Mouse (Mus musculus) forebrain, embryonic 11.5 days (tissue): ENCODE data around the gene Shc3. TPM values are rescaled to one million over a fixed set of nuclear protein-coding genes. Genes with fewer than 3 reads are reported as not detected.

Source experiments
- ATAC-seq: fragments of 200-750 bp; cut with Nextera tagmentation; replicated peaks from 2 replicates; pipeline ENCODE4 v1.8.0; 2017; ENCODE audit warnings: moderate TSS enrichment; ENCODE audit not compliant: low FRiP score
- DNase-seq: peaks from one replicate; pipeline ENCODE4 v3.0.0-alpha.2; 2017; ENCODE audit warnings: low spot score
- H3K27ac ChIP-seq: fragments of 300-500 bp; sonication (generic); 2 replicates; pipeline ENCODE4 v1.5.1; 2014; ENCODE audit warnings: low read depth, low read length
- H3K27me3 ChIP-seq: fragments of 300-500 bp; sonication (generic); 2 replicates; pipeline ENCODE4 v1.6.1; 2014; ENCODE audit warnings: mild to moderate bottlenecking, low read length, mixed read lengths; ENCODE audit not compliant: control insufficient read depth, insufficient read depth
- H3K36me3 ChIP-seq: fragments of 300-500 bp; sonication (generic); 2 replicates; pipeline ENCODE4 v1.6.1; 2014; ENCODE audit warnings: mild to moderate bottlenecking, low read length, moderate library complexity, mixed read lengths; ENCODE audit not compliant: control insufficient read depth, insufficient read depth
- H3K4me1 ChIP-seq: fragments of 300-500 bp; sonication (generic); replicated peaks from 2 replicates; pipeline ENCODE4 v1.6.1; 2014; ENCODE audit warnings: low read length, mixed read lengths; ENCODE audit not compliant: control insufficient read depth, insufficient read depth
- H3K4me2 ChIP-seq: fragments of 300-500 bp; sonication (generic); 2 replicates; pipeline ENCODE4 v1.6.1; 2014; ENCODE audit warnings: low read depth, mild to moderate bottlenecking, low read length, moderate library complexity, mixed read lengths; ENCODE audit not compliant: severe bottlenecking
- H3K4me3 ChIP-seq: fragments of 300-500 bp; sonication (generic); 2 replicates; pipeline ENCODE4 v1.5.1; 2014; ENCODE audit warnings: low read depth, low read length
- H3K9ac ChIP-seq: fragments of 300-500 bp; sonication (generic); 2 replicates; pipeline ENCODE4 v1.6.1; 2014; ENCODE audit warnings: low read length
- H3K9me3 ChIP-seq: fragments of 300-500 bp; sonication (generic); 2 replicates; pipeline ENCODE4 v1.6.1; 2016; ENCODE audit warnings: low read length, mixed read lengths; ENCODE audit not compliant: control insufficient read depth
- WGBS: fragments of 180-500 bp; shearing (Covaris S2); extraction: QIAGEN DNeasy Blood & Tissue Kit; methylation state at CpG from one replicate; pipeline ENCODE4 v1.1.7; 2014; 5-methylcytosine and 5-hydroxymethylcytosine counted together
- polyA plus RNA-seq: library from polyadenylated mRNA; unstranded; fragments of >200 nt; fragmentation: Nextera tagmentation; extraction: Ambion mirVana; gene quantifications from 2 replicates; pipeline ENCODE4 v1.2.1, GENCODE M21; 2014

The Shc3 gene
- polyA plus RNA-seq, 1 experiment from 2014 or later = 8.3 TPM

DNA sequence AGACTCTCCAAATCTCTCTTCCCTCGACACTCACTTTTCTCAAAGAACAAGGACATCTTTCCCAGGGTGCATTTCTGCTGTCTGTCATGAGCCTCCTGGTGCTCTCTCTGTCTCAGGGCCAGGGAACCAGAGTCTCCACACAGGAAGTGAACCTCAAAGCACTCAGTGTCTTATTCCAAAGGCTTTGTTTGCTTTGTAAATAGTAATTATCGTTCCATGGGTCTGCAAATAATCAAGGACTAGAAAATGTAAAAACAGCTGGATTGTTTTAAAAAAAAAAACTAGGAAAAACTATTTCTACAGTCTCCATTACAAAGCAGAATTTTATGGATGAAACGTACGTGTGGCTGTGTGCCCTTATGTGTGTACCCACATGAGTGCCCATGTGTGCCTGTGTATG lies 178.8 kb downstream of the Shc3 start:
- Histone ChIP-seq H3K27me3 (no peaks in the 10 kb centered on the region), H3K9ac (no peak overlapping the region), H3K36me3 (no peaks in the 10 kb centered on the region), H3K4me3 (no peak overlapping the region), H3K9me3 (no peaks in the 10 kb centered on the region; the same call in 1 of the 2 replicates), H3K4me1 (peaks cover 3% of the 10 kb centered on the region; the same call in 1 of the 2 replicates), H3K4me2 (no peak overlapping the region), H3K27ac (no peak overlapping the region)
- ATAC-seq (no peak), DNase-seq (no peak)
- 80% methylated on average over 4 of the region's 4 CpGs for WGBS

DNA sequence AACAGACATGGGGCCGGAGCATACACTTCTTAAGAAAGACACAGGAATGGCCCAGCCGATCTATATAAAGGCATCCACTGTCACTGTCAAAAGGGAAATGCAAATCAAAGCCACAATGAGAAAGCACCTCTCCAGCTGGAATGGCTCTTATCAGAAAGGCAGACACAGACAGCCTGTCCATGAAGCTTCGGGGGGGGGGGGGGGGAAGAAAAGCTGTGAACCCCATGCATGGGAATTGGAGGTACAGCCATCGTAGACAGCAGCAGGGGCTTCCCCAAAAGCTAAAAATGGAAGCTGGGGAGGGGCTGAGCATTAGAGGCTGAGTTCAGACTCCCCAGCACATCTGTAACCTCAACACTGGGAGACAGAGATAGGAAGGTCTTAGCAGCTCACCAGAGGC lies 181.3 kb downstream of the Shc3 start:
- 53% methylated on average over 3 of the region's 4 CpGs for WGBS
- DNase-seq (no peak), ATAC-seq (no peak)
- H3K9ac ChIP-seq = no peak overlapping the region
- H3K4me1 ChIP-seq = peaks cover 3% of the 10 kb centered on the region; the same call in 1 of the 2 replicates
- H3K4me3 ChIP-seq = no peak overlapping the region
- no peak overlapping the region for H3K27ac ChIP-seq
- H3K36me3 ChIP-seq = no peaks in the 10 kb centered on the region
- H3K27me3 ChIP-seq = no peaks in the 10 kb centered on the region
- no peaks in the 10 kb centered on the region for H3K9me3 ChIP-seq
- H3K4me2 ChIP-seq = no peak overlapping the region

DNA sequence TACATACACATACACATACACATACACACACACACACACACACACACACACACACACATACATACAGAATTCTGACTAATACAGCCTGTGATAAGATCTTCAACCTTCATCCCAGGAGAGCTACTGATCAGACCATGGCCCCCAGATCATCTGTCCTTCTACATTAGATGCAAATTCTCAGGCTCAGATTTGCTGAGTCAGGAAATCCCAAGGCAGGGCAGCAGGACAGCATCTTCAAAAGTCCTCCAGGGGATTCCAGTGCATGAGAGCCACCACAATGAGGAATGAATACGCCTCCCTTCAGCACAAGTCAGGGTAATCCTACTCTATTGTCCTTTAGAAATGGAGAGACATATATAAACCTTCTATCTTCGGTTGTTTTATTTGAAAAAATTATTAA lies 184.3 kb downstream of the Shc3 start:
- H3K9ac ChIP-seq = no peak overlapping the region
- no peak overlapping the region for H3K4me2 ChIP-seq
- 79% methylated on average over 2 of the region's 2 CpGs for WGBS
- no peaks in the 10 kb centered on the region for H3K36me3 ChIP-seq
- no peak overlapping the region for H3K4me3 ChIP-seq
- no peak overlapping the region for H3K27ac ChIP-seq
- ATAC-seq (no peak), DNase-seq (no peak)
- H3K9me3 ChIP-seq = no peaks in the 10 kb centered on the region
- H3K27me3 ChIP-seq = no peaks in the 10 kb centered on the region
- peaks cover 3% of the 10 kb centered on the region; the same call in 1 of the 2 replicates for H3K4me1 ChIP-seq

GRCm38 (mm10) chr13:51381498-51381897 lies 187.7 kb downstream of the Shc3 start:
- H3K36me3 ChIP-seq = no peaks in the 10 kb centered on the region
- H3K4me1 ChIP-seq = peaks cover 6% of the 10 kb centered on the region; the same call in 1 of the 2 replicates
- DNase-seq = no peak
- H3K9ac ChIP-seq = no peak overlapping the region
- H3K27me3 ChIP-seq = no peaks in the 10 kb centered on the region
- no peak overlapping the region for H3K4me2 ChIP-seq
- no peak overlapping the region for H3K4me3 ChIP-seq
- 90% methylated on average over 6 of the region's 6 CpGs for WGBS
- no peak for ATAC-seq
- H3K9me3 ChIP-seq = no peaks in the 10 kb centered on the region
- no peak overlapping the region for H3K27ac ChIP-seq

Other genes with a start within 250 kb of the Shc3 start
- gene S1pr3, start 160.8 kb downstream of the Shc3 start, polyA plus RNA-seq = 47.2 and 48.4 TPM in 2 replicates
- gene Cks2, start 75.8 kb upstream of the Shc3 start, polyA plus RNA-seq = 415 and 452 TPM in 2 replicates
- gene Secisbp2, start 82.3 kb upstream of the Shc3 start, polyA plus RNA-seq = 26.0 and 26.6 TPM in 2 replicates
- gene Sema4d, start 224.3 kb upstream of the Shc3 start, polyA plus RNA-seq = 8.3 and 8.4 TPM in 2 replicates